Mouse (Mus musculus) bone marrow, adult 2 months (tissue): ENCODE measurements around the gene Fiz1. TPM values are rescaled to one million over a fixed set of nuclear protein-coding genes. Genes with fewer than 3 reads are reported as not detected.
A peak's percentile ranks its signal among the peaks of the same experiment; 100 is the strongest.

ENCODE experiments used
- H3K27ac ChIP-seq: fragments of 200-500 bp; 2 replicates; pipeline ENCODE4 v1.5.1; 2012; ENCODE audit warnings: low read depth, mild to moderate bottlenecking, control low read depth, inconsistent platforms, low read length; ENCODE audit not compliant: control insufficient read depth, poor library complexity, insufficient read depth
- H3K4me1 ChIP-seq: fragments of 200-500 bp; 2 replicates; pipeline ENCODE4 v1.6.1; 2011; ENCODE audit warnings: low read length; ENCODE audit not compliant: control insufficient read depth, insufficient read depth
- H3K4me3 ChIP-seq: fragments of 200-500 bp; replicated peaks from 2 replicates; pipeline ENCODE3; 2011; ENCODE audit warnings: mild to moderate bottlenecking, low read depth, low read length, control low read depth; ENCODE audit not compliant: control insufficient read depth
- CTCF ChIP-seq: fragments of 200-500 bp; IDR thresholded peaks from 2 replicates; pipeline ENCODE4 v1.5.1; 2011; ENCODE audit warnings: low read length, control low read depth; ENCODE audit not compliant: control insufficient read depth, insufficient read depth
- POLR2A ChIP-seq: fragments of 200-500 bp; IDR thresholded peaks from 2 replicates; pipeline ENCODE4 v1.6.1; 2011; ENCODE audit warnings: low read depth, mild to moderate bottlenecking, control low read depth, low read length, borderline replicate concordance; ENCODE audit not compliant: control insufficient read depth
- WGBS: fragments of 180-500 bp; shearing (Covaris S2); methylation state at CpG from one replicate; pipeline ENCODE4 v1.1.7; 2018; 5-methylcytosine and 5-hydroxymethylcytosine counted together
- polyA plus RNA-seq: library from polyadenylated mRNA; stranded (reverse); fragments of >200 nt; gene quantifications from 2 replicates; pipeline ENCODE4 v1.2.4, GENCODE M21; 2011; ENCODE audit warnings: low replicate concordance; ENCODE audit not compliant: missing spikeins, insufficient read depth, insufficient read length

Fiz1 gene
- polyA plus RNA-seq, 1 experiment, result 18.9 TPM

- TF ChIP-seq POLR2A (no peak), CTCF (peak; percentile 41)
- no peak overlapping the region for H3K4me3 ChIP-seq
- 64% methylated on average over 2 of the region's 2 CpGs for WGBS
- no peaks in the 10 kb centered on the region; the same call in none of the 2 replicates for H3K4me1 ChIP-seq
- no peak overlapping the region for H3K27ac ChIP-seq
Measured at GRCm38 (mm10) chr7:4999876-5000275, 14.6 kb downstream of the Fiz1 start.

- TF ChIP-seq CTCF (no peak), POLR2A (no peak)
- Histone ChIP-seq H3K4me3 (no peak overlapping the region), H3K27ac (no peak overlapping the region), H3K4me1 (no peaks in the 10 kb centered on the region; the same call in none of the 2 replicates)
- 78% methylated on average over 8 of the region's 8 CpGs for WGBS
Measured at GRCm38 (mm10) chr7:4996934-4997333, 17.6 kb downstream of the Fiz1 start.

- H3K4me1 ChIP-seq, result no peaks in the 10 kb centered on the region; the same call in none of the 2 replicates
- TF ChIP-seq POLR2A, result no peak; the same call in 1 of the 2 replicates
- no peak for TF ChIP-seq CTCF
- H3K4me3 ChIP-seq, result peak within 1 kb of the TSS; percentile 57
- WGBS, result 7% methylated on average over 23 of the region's 26 CpGs
- H3K27ac ChIP-seq, result no peak within 1 kb of the TSS; the same call in 1 of the 2 replicates
Measured at GRCm38 (mm10) chr7:4996003-4996895, 18.2 kb downstream of the Fiz1 start, which contains the start of gene Zfp579. Gene Zfp579 (minus strand): TSS chr7:4996158.

- Histone ChIP-seq H3K27ac (no peak overlapping the region; the same call in 1 of the 2 replicates), H3K4me3 (peak overlapping the region; percentile 57), H3K4me1 (no peaks in the 10 kb centered on the region; the same call in 1 of the 2 replicates)
- TF ChIP-seq CTCF (no peak), POLR2A (no peak)
- WGBS, result 8% methylated on average over 19 of the region's 19 CpGs
Measured at GRCm38 (mm10) chr7:4995268-4996002, 19.1 kb downstream of the Fiz1 start.

GRCm38 (mm10) chr7:4993999-4994788 is 20.3 kb downstream of the Fiz1 start:
- H3K4me3 ChIP-seq, result no peak overlapping the region
- TF ChIP-seq CTCF, result no peak
- TF ChIP-seq POLR2A, result no peak
- H3K27ac ChIP-seq, result no peak overlapping the region; the same call in 1 of the 2 replicates
- no peaks in the 10 kb centered on the region; the same call in 1 of the 2 replicates for H3K4me1 ChIP-seq
- WGBS, result 88% methylated on average over 59 of the region's 59 CpGs

GRCm38 (mm10) chr7:4993347-4993998 is 21.0 kb downstream of the Fiz1 start:
- H3K4me1 ChIP-seq, result no peaks in the 10 kb centered on the region; the same call in 1 of the 2 replicates
- TF ChIP-seq POLR2A (no peak), CTCF (no peak)
- H3K27ac ChIP-seq, result no peak overlapping the region; the same call in 1 of the 2 replicates
- no peak overlapping the region for H3K4me3 ChIP-seq
- WGBS, result 95% methylated on average over 55 of the region's 55 CpGs

GRCm38 (mm10) chr7:4988250-4988649 is 26.2 kb downstream of the Fiz1 start:
- WGBS, result 31% methylated on average over 2 of the region's 2 CpGs
- no peak overlapping the region for H3K27ac ChIP-seq
- H3K4me3 ChIP-seq, result no peak overlapping the region
- TF ChIP-seq POLR2A (no peak), CTCF (no peak)
- H3K4me1 ChIP-seq, result no peaks in the 10 kb centered on the region

GRCm38 (mm10) chr7:4976832-4977231 is 37.7 kb downstream of the Fiz1 start:
- Histone ChIP-seq H3K4me3 (no peak overlapping the region), H3K4me1 (no peaks in the 10 kb centered on the region), H3K27ac (no peak overlapping the region)
- TF ChIP-seq POLR2A, result no peak
- peak; percentile 15; the same call in 1 of the 2 replicates for TF ChIP-seq CTCF
- WGBS, result 88% methylated on average over 7 of the region's 7 CpGs
